Mouse (Mus musculus) hindbrain, embryonic 16.5 days (tissue): Measurements from ENCODE around the gene Wee2. TPM values are rescaled to one million over a fixed set of nuclear protein-coding genes. Genes with fewer than 3 reads are reported as not detected.

Experiments
- ATAC-seq: fragments of 200-750 bp; cut with Nextera tagmentation; 2 replicates; pipeline ENCODE4 v1.8.0; 2017; ENCODE audit warnings: moderate TSS enrichment, moderate library complexity
- H3K27ac ChIP-seq: fragments of 300-500 bp; sonication (generic); 2 replicates; pipeline ENCODE4 v1.5.1; 2014; ENCODE audit warnings: low read depth, mild to moderate bottlenecking, control low read depth, low read length, moderate library complexity
- H3K27me3 ChIP-seq: fragments of 300-500 bp; sonication (generic); replicated peaks from 2 replicates; pipeline ENCODE4 v1.6.1; 2014; ENCODE audit warnings: low read length; ENCODE audit not compliant: control insufficient read depth, insufficient read depth
- H3K36me3 ChIP-seq: fragments of 300-500 bp; sonication (generic); 2 replicates; pipeline ENCODE4 v1.6.1; 2014; ENCODE audit warnings: mild to moderate bottlenecking, low read length, moderate library complexity, mixed read lengths; ENCODE audit not compliant: control insufficient read depth, insufficient read depth
- H3K4me1 ChIP-seq: fragments of 300-500 bp; sonication (generic); 2 replicates; pipeline ENCODE4 v1.6.1; 2014; ENCODE audit warnings: low read depth, low read length; ENCODE audit not compliant: control insufficient read depth, insufficient read depth
- H3K4me2 ChIP-seq: fragments of 300-500 bp; sonication (generic); 2 replicates; pipeline ENCODE4 v1.6.1; 2014; ENCODE audit warnings: mild to moderate bottlenecking, low read length, control low read depth, moderate library complexity
- H3K4me3 ChIP-seq: fragments of 300-500 bp; sonication (generic); 2 replicates; pipeline ENCODE4 v1.5.1; 2014; ENCODE audit warnings: mild to moderate bottlenecking, low read length, control low read depth, moderate library complexity
- H3K9ac ChIP-seq: fragments of 300-500 bp; sonication (generic); 2 replicates; pipeline ENCODE4 v1.6.1; 2014; ENCODE audit warnings: low read depth, mild to moderate bottlenecking, control low read depth, low read length, moderate library complexity
- H3K9me3 ChIP-seq: fragments of 300-500 bp; sonication (generic); 2 replicates; pipeline ENCODE4 v1.6.1; 2014; ENCODE audit warnings: mild to moderate bottlenecking, low read length, moderate library complexity; ENCODE audit not compliant: control insufficient read depth
- WGBS: fragments of 180-500 bp; shearing (Covaris S2); extraction: QIAGEN DNeasy Blood & Tissue Kit; methylation state at CpG from one replicate; pipeline ENCODE4 v1.1.7; 2014; 5-methylcytosine and 5-hydroxymethylcytosine counted together
- polyA plus RNA-seq: library from polyadenylated mRNA; unstranded; fragments of >200 nt; fragmentation: Nextera tagmentation; extraction: Ambion mirVana; gene quantifications from 2 replicates; pipeline ENCODE4 v1.2.1, GENCODE M21; 2015

The Wee2 gene
- polyA plus RNA-seq, 1 experiment from 2014 or later, result 0.31 TPM

GRCm38 (mm10) chr6:40490933-40491332, 52.0 kb downstream of the Wee2 start, which contains the start of gene Tas2r137:
TSS of gene Tas2r137 (plus strand) at chr6:40491233.
- H3K27me3 ChIP-seq, result no peaks in the 10 kb centered on the region
- no peak within 1 kb of the TSS for H3K27ac ChIP-seq
- no peaks in the 10 kb centered on the region for H3K9me3 ChIP-seq
- no peaks in the 10 kb centered on the region for H3K36me3 ChIP-seq
- no peak within 1 kb of the TSS for H3K9ac ChIP-seq
- ATAC-seq, result no peak
- no peaks in the 10 kb centered on the region for H3K4me1 ChIP-seq
- no peak within 1 kb of the TSS for H3K4me2 ChIP-seq
- H3K4me3 ChIP-seq, result no peak within 1 kb of the TSS

GRCm38 (mm10) chr6:40493229-40493628, 54.3 kb downstream of the Wee2 start, which contains the start of gene Tas2r108:
TSS of gene Tas2r108 (plus strand) at chr6:40493529.
- no peaks in the 10 kb centered on the region for H3K27me3 ChIP-seq
- no peak within 1 kb of the TSS for H3K9ac ChIP-seq
- no peaks in the 10 kb centered on the region for H3K36me3 ChIP-seq
- no peak within 1 kb of the TSS for H3K27ac ChIP-seq
- no peak within 1 kb of the TSS for H3K4me2 ChIP-seq
- 92% methylated on average over 3 of the region's 3 CpGs for WGBS
- H3K4me1 ChIP-seq, result no peaks in the 10 kb centered on the region
- no peak for ATAC-seq
- no peak within 1 kb of the TSS for H3K4me3 ChIP-seq
- no peaks in the 10 kb centered on the region for H3K9me3 ChIP-seq

Other genes with a start within 250 kb of the Wee2 start
- gene Agk, start 113.9 kb upstream of the Wee2 start, polyA plus RNA-seq, result 67.9 and 68.2 TPM in 2 replicates
- 12.8 and 16.7 TPM in 2 replicates for gene E330009J07Rik, start 3.0 kb upstream of the Wee2 start, polyA plus RNA-seq
- gene Ssbp1, start 32.3 kb downstream of the Wee2 start, polyA plus RNA-seq, result 90.2 and 90.6 TPM in 2 replicates
- gene Tas2r137, start 52.1 kb downstream of the Wee2 start, polyA plus RNA-seq, result not detected in 2 replicates
- gene Tas2r108, start 54.4 kb downstream of the Wee2 start, polyA plus RNA-seq, result not detected in 2 replicates
- gene Prss37, start 80.4 kb downstream of the Wee2 start, polyA plus RNA-seq, result not detected in 2 replicates
- gene Olfr461, start 116.0 kb downstream of the Wee2 start, polyA plus RNA-seq, result 0.21 TPM in 1 of 2 replicates, not detected in the other
- gene Olfr460, start 130.4 kb downstream of the Wee2 start, polyA plus RNA-seq, result not detected in 2 replicates
- gene Clec5a, start 146.7 kb downstream of the Wee2 start, polyA plus RNA-seq, result 0.64 and 1.2 TPM in 2 replicates
- gene Tas2r138, start 174.2 kb downstream of the Wee2 start, polyA plus RNA-seq, result not detected in 2 replicates
- 0.11 and 0.25 TPM in 2 replicates for gene Mgam, start 189.7 kb downstream of the Wee2 start, polyA plus RNA-seq